Mouse (Mus musculus) liver, embryonic 11.5 days (tissue): Measurements from ENCODE around the gene Kat5. TPM values are rescaled to one million over a fixed set of nuclear protein-coding genes. Genes with fewer than 3 reads are reported as not detected.

ENCODE experiments used
- polyA plus RNA-seq: library from polyadenylated mRNA; unstranded; fragments of >200 nt; fragmentation: Nextera tagmentation; extraction: Ambion mirVana; gene quantifications from 2 replicates; pipeline ENCODE4 v1.2.1, GENCODE M21; 2014

The Kat5 gene
- polyA plus RNA-seq, 1 experiment from 2014 or later: 28.0 TPM

Other genes starting within 250 kb of the Kat5 start
- 72.9 and 76.5 TPM in 2 replicates for gene Eif1ad, start 243.5 kb downstream of the Kat5 start, polyA plus RNA-seq
- gene Banf1, start 243.1 kb downstream of the Kat5 start, polyA plus RNA-seq: 601 and 643 TPM in 2 replicates
- 62.7 and 73.3 TPM in 2 replicates for gene Sart1, start 221.5 kb downstream of the Kat5 start, polyA plus RNA-seq
- 0.30 and 1.2 TPM in 2 replicates for gene Tsga10ip, start 207.7 kb downstream of the Kat5 start, polyA plus RNA-seq
- 124 and 151 TPM in 2 replicates for gene Drap1, start 185.3 kb downstream of the Kat5 start, polyA plus RNA-seq
- gene AI837181, start 185.1 kb downstream of the Kat5 start, polyA plus RNA-seq: 24.2 and 27.2 TPM in 2 replicates
- gene Fosl1, start 162.7 kb downstream of the Kat5 start, polyA plus RNA-seq: 0.52 and 0.59 TPM in 2 replicates
- 5.8 and 6.3 TPM in 2 replicates for gene Ccdc85b, start 152.3 kb downstream of the Kat5 start, polyA plus RNA-seq
- 60.9 and 66.7 TPM in 2 replicates for gene Fibp, start 149.6 kb downstream of the Kat5 start, polyA plus RNA-seq
- gene Ctsw, start 141.7 kb downstream of the Kat5 start, polyA plus RNA-seq: 0.39 and 0.52 TPM in 2 replicates
- 47.8 and 55.3 TPM in 2 replicates for gene Efemp2, start 136.3 kb downstream of the Kat5 start, polyA plus RNA-seq
- 28.3 and 33.8 TPM in 2 replicates for gene Mus81, start 121.8 kb downstream of the Kat5 start, polyA plus RNA-seq
- 2,498 and 2,516 TPM in 2 replicates for gene Cfl1, start 119.8 kb downstream of the Kat5 start, polyA plus RNA-seq
- not detected in 2 replicates for gene 1700020D05Rik, start 106.5 kb downstream of the Kat5 start, polyA plus RNA-seq
- 7.0 and 8.3 TPM in 2 replicates for gene Snx32, start 99.7 kb downstream of the Kat5 start, polyA plus RNA-seq
- 0.22 TPM in 1 of 2 replicates, not detected in the other for gene Ovol1, start 49.6 kb downstream of the Kat5 start, polyA plus RNA-seq
- gene Ap5b1, start 42.2 kb downstream of the Kat5 start, polyA plus RNA-seq: 3.6 and 3.8 TPM in 2 replicates
- 175 and 189 TPM in 2 replicates for gene Rnaseh2c, start 8.4 kb downstream of the Kat5 start, polyA plus RNA-seq
- 57.1 and 57.7 TPM in 2 replicates for gene Rela, start 27.2 kb upstream of the Kat5 start, polyA plus RNA-seq
- 32.3 and 34.8 TPM in 2 replicates for gene Sipa1, start 53.5 kb upstream of the Kat5 start, polyA plus RNA-seq
- 27.4 and 28.1 TPM in 2 replicates for gene Map3k11, start 78.5 kb upstream of the Kat5 start, polyA plus RNA-seq
- 22.5 and 25.0 TPM in 2 replicates for gene Pcnx3, start 78.7 kb upstream of the Kat5 start, polyA plus RNA-seq
- gene Kcnk7, start 94.1 kb upstream of the Kat5 start, polyA plus RNA-seq: 0.14 TPM in 1 of 2 replicates, not detected in the other
- gene Ehbp1l1, start 116.1 kb upstream of the Kat5 start, polyA plus RNA-seq: 64.9 and 67.1 TPM in 2 replicates
- gene Fam89b, start 119.4 kb upstream of the Kat5 start, polyA plus RNA-seq: 47.5 and 49.8 TPM in 2 replicates
- 4.1 and 4.6 TPM in 2 replicates for gene Ltbp3, start 130.7 kb upstream of the Kat5 start, polyA plus RNA-seq
- 57.1 and 58.6 TPM in 2 replicates for gene Scyl1, start 161.2 kb upstream of the Kat5 start, polyA plus RNA-seq